Mouse (Mus musculus) hindbrain, embryonic 11.5 days (tissue): ENCODE measurements at regions not wholly inside any gene's neighbourhood (a gene's known extent, or its start where the extent isn't known, plus 50 kb on each side); places are given as distances from the start of the nearest gene placed in this dataset.

Experiments used
- ATAC-seq: fragments of 200-750 bp; cut with Nextera tagmentation; 2 replicates; pipeline ENCODE4 v1.8.0; 2017; ENCODE audit warnings: mild to moderate bottlenecking, moderate TSS enrichment, moderate library complexity; ENCODE audit not compliant: low FRiP score
- DNase-seq: peaks from one replicate; pipeline ENCODE4 v3.0.0-alpha.2; 2015; ENCODE audit warnings: low spot score
- H3K27ac ChIP-seq: fragments of 300-500 bp; sonication (generic); 2 replicates; pipeline ENCODE4 v1.5.1; 2014; ENCODE audit warnings: mild to moderate bottlenecking, low read depth, low read length
- H3K27me3 ChIP-seq: fragments of 300-500 bp; sonication (generic); 2 replicates; pipeline ENCODE4 v1.6.1; 2014; ENCODE audit warnings: mild to moderate bottlenecking, low read length, moderate library complexity, mixed read lengths; ENCODE audit not compliant: control insufficient read depth, insufficient read depth
- H3K36me3 ChIP-seq: fragments of 300-500 bp; sonication (generic); 2 replicates; pipeline ENCODE4 v1.6.1; 2014; ENCODE audit warnings: mild to moderate bottlenecking, low read length, moderate library complexity, mixed read lengths; ENCODE audit not compliant: control insufficient read depth, insufficient read depth
- H3K4me1 ChIP-seq: fragments of 300-500 bp; sonication (generic); replicated peaks from 2 replicates; pipeline ENCODE4 v1.6.1; 2014; ENCODE audit warnings: low read length, mixed read lengths; ENCODE audit not compliant: control insufficient read depth, insufficient read depth
- H3K4me2 ChIP-seq: fragments of 300-500 bp; sonication (generic); replicated peaks from 2 replicates; pipeline ENCODE4 v1.6.1; 2014; ENCODE audit warnings: mild to moderate bottlenecking, low read depth, low read length
- H3K4me3 ChIP-seq: fragments of 300-500 bp; sonication (generic); 2 replicates; pipeline ENCODE4 v1.5.1; 2014; ENCODE audit warnings: low read depth, low read length
- H3K9ac ChIP-seq: fragments of 300-500 bp; sonication (generic); 2 replicates; pipeline ENCODE4 v1.6.1; 2014; ENCODE audit warnings: low read depth, low read length
- H3K9me3 ChIP-seq: fragments of 300-500 bp; sonication (generic); 2 replicates; pipeline ENCODE4 v1.6.1; 2016; ENCODE audit warnings: low read length; ENCODE audit not compliant: control insufficient read depth
- WGBS: fragments of 180-500 bp; shearing (Covaris S2); extraction: QIAGEN DNeasy Blood & Tissue Kit; methylation state at CpG from one replicate; pipeline ENCODE4 v1.1.7; 2014; 5-methylcytosine and 5-hydroxymethylcytosine counted together

DNA sequence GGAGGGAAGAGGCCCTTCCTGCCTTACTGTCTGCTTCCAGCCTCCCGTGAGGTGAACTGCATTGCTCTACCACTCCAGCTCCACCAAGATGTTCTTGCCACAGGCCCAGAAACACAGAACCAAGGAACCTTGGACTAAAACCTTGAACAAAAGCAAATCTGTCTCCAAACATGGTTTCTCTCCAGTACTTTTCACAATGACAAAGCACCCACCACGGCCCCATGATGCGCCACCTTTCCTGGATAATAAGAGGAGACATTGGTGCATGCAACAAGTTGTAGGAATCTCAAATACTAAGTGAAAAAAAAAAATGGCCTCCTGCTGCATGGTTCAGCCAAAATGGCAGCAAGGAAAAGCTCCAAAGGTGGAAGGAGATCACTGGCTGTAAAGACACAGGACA lies 172.6 kb downstream of the Rps15a start:
- no peak for DNase-seq
- 94% methylated on average over 3 of the region's 3 CpGs for WGBS
- no peaks in the 10 kb centered on the region for H3K36me3 ChIP-seq

DNA sequence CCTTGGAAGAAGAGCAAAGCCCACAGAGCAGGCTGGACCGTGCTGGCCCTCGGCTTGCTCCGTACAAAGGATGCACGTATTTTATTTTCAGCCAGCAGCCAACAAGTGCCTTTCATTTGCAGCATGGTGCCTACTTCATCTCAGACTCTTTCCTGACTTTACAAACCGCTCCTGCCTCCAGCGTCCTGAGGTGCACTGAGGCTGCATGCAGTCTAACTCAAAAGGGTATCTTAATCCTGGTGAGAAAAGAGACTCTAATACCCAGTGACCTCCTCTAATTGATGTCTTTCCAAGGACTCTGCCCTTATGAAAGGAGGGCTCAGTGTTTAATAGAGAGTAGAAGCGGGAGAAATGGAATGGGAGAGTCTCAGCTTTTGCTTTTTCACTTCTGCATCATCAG lies 176.4 kb downstream of the Rps15a start:
- Histone ChIP-seq H3K9ac (no peak overlapping the region), H3K36me3 (no peaks in the 10 kb centered on the region), H3K4me1 (no peaks in the 10 kb centered on the region), H3K9me3 (no peaks in the 10 kb centered on the region), H3K27me3 (no peaks in the 10 kb centered on the region), H3K4me2 (no peak overlapping the region), H3K4me3 (no peak overlapping the region), H3K27ac (no peak overlapping the region)
- DNase-seq = no peak
- WGBS = 82% methylated on average over 7 of the region's 7 CpGs
- ATAC-seq = no peak

More for the DNA sequence above, 172.6 kb downstream of the Rps15a start:
- no peak overlapping the region for H3K4me2 ChIP-seq
- no peak for ATAC-seq
- no peak overlapping the region for H3K9ac ChIP-seq
- no peaks in the 10 kb centered on the region for H3K9me3 ChIP-seq
- H3K27me3 ChIP-seq = no peaks in the 10 kb centered on the region
- no peak overlapping the region for H3K4me3 ChIP-seq
- no peak overlapping the region for H3K27ac ChIP-seq
- H3K4me1 ChIP-seq = no peaks in the 10 kb centered on the region

DNA sequence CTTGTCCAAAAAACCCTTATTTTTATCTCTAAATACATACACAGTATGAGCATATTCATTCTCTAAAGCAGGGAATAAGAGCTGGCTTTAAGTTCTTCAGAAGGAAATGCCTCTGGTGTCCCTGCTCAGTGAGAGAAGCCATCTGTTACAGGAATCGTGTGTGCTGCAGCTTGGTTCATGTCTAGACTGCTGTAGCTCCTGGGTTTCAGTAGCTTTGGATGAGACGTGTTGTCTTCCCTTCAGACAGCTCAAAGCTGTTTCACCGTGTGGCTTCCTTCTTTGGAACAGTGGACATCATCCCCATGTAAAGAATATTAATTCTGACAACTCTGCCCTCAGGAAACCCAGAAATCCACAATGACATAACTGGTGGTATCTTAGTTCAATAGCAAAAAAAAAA lies 181.1 kb downstream of the Rps15a start:
- DNase-seq (no peak), ATAC-seq (no peak)
- Histone ChIP-seq H3K9ac (no peak overlapping the region), H3K27me3 (no peaks in the 10 kb centered on the region), H3K36me3 (no peaks in the 10 kb centered on the region), H3K4me2 (no peak overlapping the region), H3K4me3 (no peak overlapping the region), H3K9me3 (no peaks in the 10 kb centered on the region), H3K4me1 (no peaks in the 10 kb centered on the region), H3K27ac (no peak overlapping the region)
- 80% methylated on average over 3 of the region's 3 CpGs for WGBS

DNA sequence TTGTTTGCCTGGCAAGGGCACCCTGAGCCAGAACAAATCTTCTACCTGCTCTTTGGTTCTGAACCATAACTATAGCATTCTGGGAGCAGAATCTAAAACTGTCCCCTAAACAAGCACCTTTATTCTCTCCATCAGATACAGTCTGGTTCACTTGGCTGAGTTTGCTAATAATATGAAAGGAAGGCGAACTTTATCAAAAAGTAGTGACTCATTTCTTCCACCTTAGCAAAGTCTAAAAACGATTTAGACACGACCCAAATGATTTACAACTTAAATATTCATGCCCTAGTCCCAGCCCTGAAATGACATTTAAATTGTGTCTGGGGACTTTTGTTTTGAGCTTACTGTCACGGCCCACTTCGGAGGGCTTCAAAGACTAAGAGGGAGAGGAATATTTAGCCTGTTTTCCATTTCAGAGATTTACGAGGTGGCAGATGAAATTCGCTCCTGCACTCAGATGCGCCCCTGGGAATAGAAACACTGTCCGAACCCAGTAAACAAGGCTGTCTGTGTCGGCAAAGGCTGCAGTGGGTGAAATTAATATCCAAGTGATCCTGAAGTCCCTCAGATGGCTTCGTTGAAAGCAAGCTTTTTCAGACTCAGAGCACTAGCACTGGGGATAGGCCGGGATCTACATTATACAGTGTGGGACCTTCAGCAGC lies 184.6 kb downstream of the Rps15a start:
- ATAC-seq = no peak
- H3K27me3 ChIP-seq = no peaks in the 10 kb centered on the region
- H3K4me2 ChIP-seq = no peak overlapping the region
- no peak overlapping the region for H3K4me3 ChIP-seq
- H3K27ac ChIP-seq = no peak overlapping the region
- WGBS = 82% methylated on average over 12 of the region's 12 CpGs
- H3K36me3 ChIP-seq = no peaks in the 10 kb centered on the region
- DNase-seq = no peak
- no peaks in the 10 kb centered on the region for H3K4me1 ChIP-seq
- H3K9me3 ChIP-seq = no peaks in the 10 kb centered on the region
- no peak overlapping the region for H3K9ac ChIP-seq

DNA sequence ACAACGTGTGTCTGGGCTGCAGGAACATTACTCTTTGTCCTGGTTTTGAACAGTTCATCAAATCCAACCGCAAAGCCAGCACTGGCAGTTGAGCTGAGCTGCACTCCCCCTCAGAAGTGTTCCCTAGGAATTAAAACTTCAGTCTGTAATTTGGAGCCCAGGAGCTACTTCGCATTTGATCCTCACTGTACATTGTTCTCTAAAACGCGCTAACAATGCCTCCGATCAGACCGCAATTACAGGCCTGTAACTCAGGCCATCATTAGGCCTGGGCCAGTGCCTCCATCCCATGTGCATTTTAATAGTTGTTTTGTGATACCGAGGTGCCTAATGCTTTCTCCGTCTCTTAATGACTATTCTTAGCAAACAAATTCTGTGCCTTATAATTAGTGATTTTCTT lies 185.6 kb downstream of the Rps15a start:
- H3K4me3 ChIP-seq = no peak overlapping the region
- 90% methylated on average over 9 of the region's 9 CpGs for WGBS
- DNase-seq (no peak), ATAC-seq (no peak)
- no peaks in the 10 kb centered on the region for H3K4me1 ChIP-seq
- H3K9ac ChIP-seq = no peak overlapping the region
- no peaks in the 10 kb centered on the region for H3K27me3 ChIP-seq
- no peaks in the 10 kb centered on the region for H3K9me3 ChIP-seq
- no peak overlapping the region for H3K27ac ChIP-seq
- H3K36me3 ChIP-seq = no peaks in the 10 kb centered on the region
- H3K4me2 ChIP-seq = no peak overlapping the region

DNA sequence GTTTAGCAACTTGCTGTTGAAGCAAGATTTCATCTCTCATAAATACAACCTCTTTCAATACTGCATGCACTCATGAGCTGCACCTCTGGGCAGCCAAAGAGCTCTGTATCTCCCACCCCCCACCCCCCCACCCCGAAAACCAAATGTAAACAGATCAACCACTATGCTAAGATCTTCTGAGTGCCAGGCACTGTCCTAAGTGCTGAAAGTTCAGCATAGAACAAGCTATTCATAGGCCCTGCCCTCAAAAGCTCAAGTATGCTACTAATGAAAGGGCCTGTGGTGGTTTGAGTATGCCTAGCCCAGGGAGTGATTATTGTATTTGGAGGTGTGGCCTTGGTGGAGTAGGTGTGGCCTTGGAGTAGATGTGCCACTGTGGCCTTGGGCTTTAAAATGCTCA lies 189.6 kb downstream of the Rps15a start:
- Histone ChIP-seq H3K27me3 (no peaks in the 10 kb centered on the region), H3K9ac (no peak overlapping the region), H3K9me3 (no peaks in the 10 kb centered on the region), H3K27ac (no peak overlapping the region), H3K4me2 (no peak overlapping the region), H3K4me3 (no peak overlapping the region), H3K4me1 (no peaks in the 10 kb centered on the region), H3K36me3 (no peaks in the 10 kb centered on the region)
- WGBS = 33% methylated on average over 1 of the region's 1 CpGs
- ATAC-seq (no peak), DNase-seq (peak; percentile 5)

DNA sequence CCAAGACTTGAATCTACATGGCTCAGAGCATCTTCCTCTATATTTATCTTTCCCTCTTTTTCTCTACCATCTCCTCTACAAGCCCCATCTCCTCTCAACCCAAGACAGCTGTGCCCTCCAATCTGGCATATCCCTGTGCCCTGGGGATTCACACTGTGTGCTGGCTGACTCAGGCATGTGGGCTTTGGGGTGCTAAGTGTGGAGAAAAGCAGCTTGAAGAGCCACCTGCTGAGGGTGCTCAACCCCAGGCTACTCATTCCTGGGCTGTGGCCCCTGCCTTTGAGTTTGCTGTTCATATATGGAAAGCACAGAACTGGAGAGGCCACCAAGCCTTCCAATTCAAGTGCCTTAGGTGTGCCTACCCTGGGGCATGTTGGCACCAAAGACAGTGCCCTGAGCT lies 193.7 kb downstream of the Rps15a start:
- Histone ChIP-seq H3K4me3 (no peak overlapping the region), H3K4me1 (no peaks in the 10 kb centered on the region), H3K36me3 (no peaks in the 10 kb centered on the region), H3K4me2 (no peak overlapping the region), H3K9me3 (no peaks in the 10 kb centered on the region), H3K27ac (no peak overlapping the region), H3K9ac (no peak overlapping the region), H3K27me3 (no peaks in the 10 kb centered on the region)
- no peak for DNase-seq
- ATAC-seq = no peak

DNA sequence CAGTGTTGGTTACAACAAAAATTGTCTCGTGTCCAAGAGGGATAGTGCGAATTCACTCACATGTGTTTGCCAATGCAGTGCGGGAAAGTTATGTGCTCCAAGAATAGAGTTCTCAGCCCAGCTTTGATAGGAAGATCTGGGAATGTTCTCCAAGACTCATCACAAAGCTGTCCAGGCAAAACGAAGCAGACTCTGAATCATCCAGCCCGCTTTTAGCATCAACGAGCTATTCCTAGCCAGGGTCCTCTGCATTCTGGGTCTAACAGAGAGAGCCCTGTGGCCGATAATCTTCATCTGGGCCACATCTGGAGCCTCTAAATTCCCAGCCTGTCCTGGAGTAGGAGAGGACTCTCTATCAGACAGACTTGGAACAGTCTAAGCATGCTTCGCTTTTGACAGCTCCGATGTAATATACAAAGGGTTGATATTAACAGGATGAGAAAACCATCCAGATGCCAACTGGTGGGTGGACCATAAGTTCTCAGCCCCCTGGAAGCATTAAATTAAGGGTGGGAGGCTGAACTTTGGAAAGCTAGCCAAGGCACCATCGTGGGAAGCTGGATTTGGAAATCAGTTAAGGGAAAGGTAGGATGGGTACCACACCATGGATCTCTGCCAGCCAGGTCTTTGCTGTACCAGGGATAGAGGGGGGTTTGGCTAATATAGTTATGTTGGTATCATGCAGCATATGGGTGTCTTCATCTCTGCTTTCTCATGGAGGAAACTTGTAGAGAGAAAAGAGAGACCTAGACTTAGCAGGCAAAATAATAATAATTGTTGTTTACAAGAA lies 197.6 kb downstream of the Rps15a start:
- Histone ChIP-seq H3K4me3 (no peak overlapping the region), H3K4me1 (no peaks in the 10 kb centered on the region), H3K9me3 (no peaks in the 10 kb centered on the region), H3K4me2 (no peak overlapping the region), H3K36me3 (no peaks in the 10 kb centered on the region), H3K9ac (no peak overlapping the region), H3K27ac (no peak overlapping the region), H3K27me3 (no peaks in the 10 kb centered on the region)
- ATAC-seq (no peak), DNase-seq (no peak)
- WGBS = 91% methylated on average over 10 of the region's 10 CpGs

DNA sequence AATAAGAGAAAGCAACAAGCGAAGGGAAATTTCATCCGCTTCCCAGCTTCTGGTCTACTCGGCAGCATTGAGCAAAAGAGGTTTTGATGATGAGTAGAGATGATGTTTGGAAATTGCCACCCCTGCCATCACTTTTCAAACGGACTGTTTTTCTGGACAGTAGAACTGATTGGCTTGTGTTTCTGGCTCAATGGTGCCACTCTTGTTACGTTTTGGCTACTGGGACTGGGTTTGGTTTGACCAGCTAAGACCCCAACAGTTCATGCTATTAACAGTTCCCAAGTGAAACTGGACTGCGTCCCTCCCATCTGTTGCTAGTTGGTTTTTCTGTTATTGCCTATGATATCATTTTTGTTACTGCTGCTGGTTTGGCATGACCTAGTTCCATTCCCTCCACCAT lies 199.1 kb downstream of the Rps15a start:
- Histone ChIP-seq H3K27ac (no peak overlapping the region), H3K9me3 (no peaks in the 10 kb centered on the region), H3K4me3 (no peak overlapping the region), H3K4me1 (no peaks in the 10 kb centered on the region), H3K4me2 (no peak overlapping the region), H3K36me3 (no peaks in the 10 kb centered on the region), H3K9ac (no peak overlapping the region), H3K27me3 (no peaks in the 10 kb centered on the region)
- DNase-seq = no peak
- ATAC-seq = no peak
- WGBS = 90% methylated on average over 6 of the region's 6 CpGs
